Mouse (Mus musculus) kidney, embryonic 16.5 days (tissue): ENCODE measurements around the gene B230118H07Rik. TPM values are rescaled to one million over a fixed set of nuclear protein-coding genes. Genes with fewer than 3 reads are reported as not detected.

Experiments
- ATAC-seq: fragments of 200-750 bp; cut with Nextera tagmentation; 2 replicates; pipeline ENCODE4 v1.8.0; 2017; ENCODE audit warnings: moderate TSS enrichment; ENCODE audit not compliant: low FRiP score, low TSS enrichment
- H3K27ac ChIP-seq: fragments of 300-500 bp; sonication (generic); 2 replicates; pipeline ENCODE4 v1.5.1; 2014; ENCODE audit warnings: low read length
- H3K27me3 ChIP-seq: fragments of 300-500 bp; sonication (generic); 2 replicates; pipeline ENCODE4 v1.6.1; 2014; ENCODE audit warnings: low read length, control low read depth, mixed read lengths; ENCODE audit not compliant: insufficient read depth
- H3K36me3 ChIP-seq: fragments of 300-500 bp; sonication (generic); 2 replicates; pipeline ENCODE4 v1.6.1; 2014; ENCODE audit warnings: low read length, control low read depth, mixed read lengths; ENCODE audit not compliant: insufficient read depth
- H3K4me1 ChIP-seq: fragments of 300-500 bp; sonication (generic); 2 replicates; pipeline ENCODE4 v1.6.1; 2014; ENCODE audit warnings: low read length, control low read depth, mixed read lengths; ENCODE audit not compliant: insufficient read depth
- H3K4me2 ChIP-seq: fragments of 300-500 bp; sonication (generic); replicated peaks from 2 replicates; pipeline ENCODE4 v1.6.1; 2014; ENCODE audit warnings: low read depth, low read length
- H3K4me3 ChIP-seq: fragments of 300-500 bp; sonication (generic); 2 replicates; pipeline ENCODE4 v1.5.1; 2014; ENCODE audit warnings: mild to moderate bottlenecking, low read length
- H3K9ac ChIP-seq: fragments of 300-500 bp; sonication (generic); replicated peaks from 2 replicates; pipeline ENCODE4 v1.6.1; 2014; ENCODE audit warnings: low read length
- H3K9me3 ChIP-seq: fragments of 300-500 bp; sonication (generic); 2 replicates; pipeline ENCODE4 v1.6.1; 2016; ENCODE audit warnings: low read length, control low read depth
- WGBS: fragments of 180-500 bp; shearing (Covaris S2); extraction: QIAGEN DNeasy Blood & Tissue Kit; methylation state at CpG from one replicate; pipeline ENCODE4 v1.1.7; 2014; 5-methylcytosine and 5-hydroxymethylcytosine counted together
- polyA plus RNA-seq: library from polyadenylated mRNA; unstranded; fragments of >200 nt; fragmentation: Nextera tagmentation; extraction: Ambion mirVana; gene quantifications from 2 replicates; pipeline ENCODE4 v1.2.1, GENCODE M21; 2015

Gene B230118H07Rik
- polyA plus RNA-seq, 1 experiment from 2014 or later = 55.3 TPM

DNA sequence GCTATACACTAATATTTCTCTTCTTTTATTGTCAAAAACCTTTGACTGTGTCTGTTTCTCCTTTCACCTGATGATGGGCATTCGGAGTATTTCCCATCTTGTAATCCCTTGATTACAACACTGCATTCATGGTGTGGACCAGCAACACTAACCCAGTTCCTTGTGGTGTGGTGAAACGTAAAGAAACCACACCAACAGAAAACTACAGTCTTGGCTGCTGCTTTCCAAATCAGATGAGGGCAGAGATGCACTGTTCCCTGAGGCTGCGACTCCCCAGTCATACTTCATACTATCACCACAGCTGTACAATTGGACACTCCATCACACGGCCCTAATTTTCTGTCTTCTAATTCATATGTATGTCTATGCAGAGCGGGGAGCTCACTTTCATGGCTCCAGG, 54.7 kb downstream of the B230118H07Rik start:
- Histone ChIP-seq H3K9me3 (no peaks in the 10 kb centered on the region), H3K27me3 (no peaks in the 10 kb centered on the region), H3K4me3 (no peak overlapping the region), H3K36me3 (no peaks in the 10 kb centered on the region), H3K4me2 (no peak overlapping the region), H3K4me1 (peaks cover 25% of the 10 kb centered on the region), H3K27ac (no peak overlapping the region), H3K9ac (no peak overlapping the region)
- no peak for ATAC-seq
- WGBS = 87% methylated on average over 5 of the region's 5 CpGs

DNA sequence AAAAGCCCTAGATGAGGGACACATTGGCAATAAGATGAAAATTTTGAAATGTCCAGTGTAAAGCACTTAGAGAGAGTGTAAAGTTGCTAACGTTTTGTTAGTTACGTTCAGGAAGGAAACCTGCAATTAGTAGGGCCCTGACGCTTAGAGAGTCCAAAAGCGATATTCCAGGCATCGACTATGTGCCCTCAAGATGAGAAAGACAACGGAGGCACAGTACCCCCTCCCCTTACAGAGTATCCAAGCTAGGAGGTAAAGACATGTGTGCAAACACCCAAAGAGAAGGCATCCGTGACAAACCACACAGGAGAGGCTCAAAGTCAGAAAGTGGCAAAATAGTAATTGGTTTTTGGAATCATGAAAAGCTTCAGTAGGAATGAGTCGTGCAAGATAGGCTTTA, 56.4 kb downstream of the B230118H07Rik start:
- no peak overlapping the region for H3K9ac ChIP-seq
- H3K4me3 ChIP-seq = no peak overlapping the region
- 54% methylated on average over 8 of the region's 8 CpGs for WGBS
- no peak overlapping the region for H3K4me2 ChIP-seq
- no peak overlapping the region for H3K27ac ChIP-seq
- H3K9me3 ChIP-seq = no peaks in the 10 kb centered on the region
- no peaks in the 10 kb centered on the region for H3K27me3 ChIP-seq
- no peaks in the 10 kb centered on the region for H3K36me3 ChIP-seq
- peak; percentile 49; the same call in 1 of the 2 replicates for ATAC-seq
- H3K4me1 ChIP-seq = peaks cover 14% of the 10 kb centered on the region

DNA sequence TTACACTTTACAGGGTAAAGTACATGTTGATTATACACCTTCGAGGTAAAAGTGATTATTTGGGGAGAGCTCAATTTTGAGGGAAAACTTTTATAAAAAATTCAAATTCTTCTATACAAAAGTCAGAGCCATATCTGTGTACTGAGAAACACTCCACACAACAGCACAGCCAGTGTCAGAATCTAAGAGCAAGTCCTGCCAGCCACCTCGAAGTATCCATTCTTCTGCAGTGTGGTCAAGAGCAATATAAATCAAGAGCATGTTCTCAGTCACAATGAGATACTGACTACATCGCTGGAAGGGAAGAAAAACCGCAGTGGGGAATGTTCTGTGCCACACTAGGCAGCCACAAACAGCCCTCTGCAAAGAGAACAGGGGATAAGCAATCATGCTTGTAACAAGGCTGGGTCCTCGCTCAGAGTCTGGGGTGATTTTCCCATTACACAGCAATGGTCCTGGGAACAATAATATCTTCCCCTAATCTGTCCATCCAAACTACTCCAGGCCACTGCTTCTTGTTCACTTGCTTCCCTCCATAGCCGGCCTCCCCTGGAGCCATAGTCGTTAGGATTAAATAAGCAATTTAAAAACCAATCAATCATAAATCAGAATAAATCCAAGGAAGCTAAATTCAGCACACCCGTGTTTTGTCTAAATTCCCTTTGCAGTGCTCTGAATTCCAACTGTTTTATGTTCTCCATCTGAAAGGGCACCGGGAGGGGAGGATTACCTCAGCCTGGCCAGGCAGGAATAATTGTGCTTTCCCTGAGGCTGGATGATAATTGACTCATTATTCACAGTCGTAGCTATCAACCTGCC, 57.1 kb downstream of the B230118H07Rik start:
- Histone ChIP-seq H3K4me2 (no peak overlapping the region), H3K4me3 (no peak overlapping the region), H3K4me1 (peaks cover 14% of the 10 kb centered on the region; the same call in 1 of the 2 replicates), H3K9ac (no peak overlapping the region), H3K27me3 (no peaks in the 10 kb centered on the region), H3K36me3 (no peaks in the 10 kb centered on the region), H3K9me3 (no peaks in the 10 kb centered on the region), H3K27ac (no peak overlapping the region)
- ATAC-seq = no peak
- 16% methylated on average over 10 of the region's 10 CpGs for WGBS

DNA sequence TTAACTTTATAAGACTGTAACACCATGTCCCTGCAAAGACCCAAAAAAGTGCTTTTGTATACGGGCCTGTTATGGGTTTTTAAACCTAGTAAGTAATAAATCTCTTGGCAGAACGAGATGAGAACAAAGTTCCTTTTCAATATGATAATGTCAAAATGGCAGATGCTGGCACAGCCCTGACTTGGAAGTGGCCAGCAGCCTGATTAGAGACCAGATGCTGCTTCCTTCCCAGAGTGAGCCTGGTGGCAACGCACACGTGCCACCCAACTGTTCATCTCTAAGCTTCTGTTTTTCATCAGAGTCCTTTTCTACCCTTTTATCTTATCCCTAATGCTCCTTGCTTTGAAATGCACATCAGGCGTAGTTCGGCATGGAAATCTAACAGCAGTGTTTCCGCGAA, 58.0 kb downstream of the B230118H07Rik start:
- no peak overlapping the region for H3K9ac ChIP-seq
- H3K27ac ChIP-seq = no peak overlapping the region
- H3K36me3 ChIP-seq = no peaks in the 10 kb centered on the region
- H3K4me1 ChIP-seq = peaks cover 14% of the 10 kb centered on the region; the same call in 1 of the 2 replicates
- H3K4me2 ChIP-seq = no peak overlapping the region
- no peaks in the 10 kb centered on the region for H3K27me3 ChIP-seq
- no peak for ATAC-seq
- H3K4me3 ChIP-seq = no peak overlapping the region
- no peaks in the 10 kb centered on the region for H3K9me3 ChIP-seq
- 81% methylated on average over 8 of the region's 8 CpGs for WGBS

DNA sequence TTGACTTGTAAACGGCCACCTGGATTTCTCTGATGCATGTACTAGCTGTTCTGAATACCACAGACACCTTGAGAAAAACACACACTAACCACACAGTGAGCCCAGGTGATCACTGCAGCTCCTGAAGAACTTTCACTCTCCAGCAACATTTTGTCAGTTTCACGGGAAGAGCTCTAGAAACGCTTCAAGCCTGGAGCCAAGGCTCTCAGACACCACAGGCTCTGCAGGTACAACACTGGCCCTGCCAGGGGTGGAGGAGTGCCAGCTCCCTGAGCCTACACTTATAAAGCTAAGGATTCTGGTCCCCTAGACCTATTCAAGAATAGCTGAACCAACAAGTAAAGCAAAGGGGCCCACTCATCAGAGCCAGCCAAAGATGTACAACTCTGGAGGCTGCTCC, 67.9 kb downstream of the B230118H07Rik start:
- 89% methylated on average over 3 of the region's 3 CpGs for WGBS
- ATAC-seq = no peak

DNA sequence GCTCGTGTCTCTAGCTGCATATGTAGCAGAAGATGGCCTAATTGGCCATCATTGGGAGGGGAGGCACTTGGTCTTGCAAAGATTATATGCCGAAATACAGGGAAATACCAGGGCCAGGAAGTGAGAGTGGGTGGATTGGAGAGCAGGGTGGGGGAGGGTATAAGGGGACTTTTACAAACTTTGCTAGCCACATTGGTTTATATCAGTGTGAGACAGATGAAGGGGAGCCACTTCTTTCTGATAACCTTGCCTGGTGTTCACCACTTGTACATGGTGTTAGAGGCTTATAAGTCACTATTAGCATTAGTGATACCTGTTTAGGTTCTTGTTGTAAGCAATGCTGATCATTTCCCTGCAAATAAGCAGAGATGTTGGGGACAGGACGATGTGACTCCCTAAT, 68.4 kb downstream of the B230118H07Rik start:
- Histone ChIP-seq H3K27me3 (no peaks in the 10 kb centered on the region), H3K27ac (no peak overlapping the region), H3K9ac (no peak overlapping the region), H3K4me2 (no peak overlapping the region), H3K9me3 (no peaks in the 10 kb centered on the region), H3K36me3 (no peaks in the 10 kb centered on the region), H3K4me3 (no peak overlapping the region), H3K4me1 (no peaks in the 10 kb centered on the region)
- ATAC-seq = no peak
- 77% methylated on average over 3 of the region's 3 CpGs for WGBS

More for the DNA sequence above, 67.9 kb downstream of the B230118H07Rik start:
- Histone ChIP-seq H3K36me3 (no peaks in the 10 kb centered on the region), H3K9me3 (no peaks in the 10 kb centered on the region), H3K27ac (no peak overlapping the region), H3K9ac (no peak overlapping the region), H3K4me1 (no peaks in the 10 kb centered on the region), H3K27me3 (no peaks in the 10 kb centered on the region), H3K4me3 (no peak overlapping the region), H3K4me2 (no peak overlapping the region)

DNA sequence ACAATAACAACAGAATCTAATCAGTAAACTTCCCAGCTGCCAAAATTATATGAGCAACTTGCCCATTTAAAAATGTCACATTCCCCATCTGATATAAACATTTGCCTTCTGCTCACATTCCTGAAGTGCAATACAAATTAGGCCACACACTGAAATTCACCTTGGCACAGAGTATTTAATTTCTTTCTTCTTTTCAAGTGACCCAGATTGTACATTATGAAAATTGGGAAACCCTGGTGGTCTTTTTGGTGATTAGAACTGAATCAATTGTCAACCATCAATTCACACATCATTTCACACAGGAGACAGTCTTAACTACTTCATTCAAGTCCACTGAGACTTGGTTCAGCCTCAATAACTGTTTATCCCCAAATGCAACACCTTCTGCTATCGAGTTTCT, 68.9 kb downstream of the B230118H07Rik start:
- 49% methylated on average over 1 of the region's 1 CpGs for WGBS

DNA sequence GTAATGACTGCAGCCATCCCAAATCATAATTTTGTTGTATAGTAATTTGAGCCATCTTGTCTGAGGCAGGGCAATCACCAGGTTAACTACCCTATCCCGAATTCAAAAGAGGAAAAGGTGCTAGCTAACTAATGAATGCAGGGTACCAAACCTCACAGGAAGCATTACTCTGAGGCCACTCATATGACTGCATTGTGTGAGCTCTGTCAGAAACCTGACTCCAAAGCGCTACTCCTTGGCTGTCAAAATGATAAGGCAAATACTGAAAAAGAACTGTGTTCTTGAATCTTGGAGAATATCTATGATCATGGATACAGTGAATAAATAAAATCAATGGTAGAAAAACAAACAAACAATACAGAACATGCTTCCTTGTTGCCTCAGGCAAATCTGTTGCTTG, 69.3 kb downstream of the B230118H07Rik start:
- Histone ChIP-seq H3K4me2 (no peak overlapping the region), H3K27ac (no peak overlapping the region), H3K4me3 (no peak overlapping the region), H3K4me1 (no peaks in the 10 kb centered on the region), H3K9me3 (no peaks in the 10 kb centered on the region), H3K9ac (no peak overlapping the region), H3K36me3 (no peaks in the 10 kb centered on the region), H3K27me3 (no peaks in the 10 kb centered on the region)
- 56% methylated on average over 2 of the region's 2 CpGs for WGBS
- ATAC-seq = no peak

More for the DNA sequence above, 68.9 kb downstream of the B230118H07Rik start:
- Histone ChIP-seq H3K27me3 (no peaks in the 10 kb centered on the region), H3K4me3 (no peak overlapping the region), H3K27ac (no peak overlapping the region), H3K9ac (no peak overlapping the region), H3K4me2 (no peak overlapping the region), H3K36me3 (no peaks in the 10 kb centered on the region), H3K9me3 (no peaks in the 10 kb centered on the region), H3K4me1 (no peaks in the 10 kb centered on the region)
- no peak for ATAC-seq

DNA sequence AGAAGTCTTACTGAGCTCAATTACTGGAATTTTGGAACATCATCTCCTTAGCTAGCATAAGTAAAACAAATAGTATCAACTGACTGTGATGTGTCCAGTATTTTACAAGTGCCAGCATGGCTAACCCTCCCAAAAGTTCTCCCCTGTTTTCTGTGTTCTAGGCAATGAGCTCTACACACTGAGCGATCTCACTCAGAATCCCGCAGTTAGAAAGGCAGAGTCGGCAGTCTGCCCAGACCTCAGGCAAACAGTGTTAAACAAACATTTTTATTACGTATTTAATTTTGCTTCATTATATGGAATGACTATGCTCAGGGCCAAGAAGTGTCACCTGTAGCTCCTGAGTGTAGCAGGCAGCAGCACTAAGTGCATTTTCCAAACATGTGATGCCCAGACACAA, 72.1 kb downstream of the B230118H07Rik start:
- Histone ChIP-seq H3K9ac (no peak overlapping the region), H3K36me3 (no peaks in the 10 kb centered on the region), H3K4me1 (no peaks in the 10 kb centered on the region), H3K9me3 (no peaks in the 10 kb centered on the region), H3K4me3 (no peak overlapping the region), H3K4me2 (no peak overlapping the region), H3K27ac (no peak overlapping the region), H3K27me3 (no peaks in the 10 kb centered on the region)
- no peak for ATAC-seq
- 72% methylated on average over 4 of the region's 4 CpGs for WGBS

DNA sequence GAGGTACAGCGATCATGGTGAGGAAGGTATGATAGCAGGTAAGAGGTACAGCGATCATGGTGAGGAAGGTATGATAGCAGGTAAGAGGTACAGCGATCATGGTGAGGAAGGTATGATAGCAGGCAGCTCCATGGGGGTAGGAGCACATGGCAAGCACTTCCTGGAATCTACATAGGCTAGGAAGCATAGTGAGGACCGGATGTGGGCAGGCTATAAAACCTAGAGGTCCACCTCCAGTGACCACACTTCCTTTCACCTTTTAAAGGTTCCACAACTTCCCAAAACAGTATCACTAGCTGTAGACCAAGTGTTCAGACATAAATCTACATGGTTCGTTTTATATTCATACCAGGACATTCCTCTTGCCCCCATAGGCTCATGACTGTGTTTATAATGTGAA, 80.1 kb downstream of the B230118H07Rik start:
- Histone ChIP-seq H3K4me1 (no peaks in the 10 kb centered on the region), H3K9ac (no peak overlapping the region), H3K36me3 (no peaks in the 10 kb centered on the region), H3K4me3 (no peak overlapping the region), H3K27ac (no peak overlapping the region), H3K9me3 (no peaks in the 10 kb centered on the region), H3K27me3 (no peaks in the 10 kb centered on the region), H3K4me2 (no peak overlapping the region)
- no peak for ATAC-seq
- WGBS = 85% methylated on average over 4 of the region's 5 CpGs
